Mouse (Mus musculus) cerebellum, adult 2 months (tissue): Measurements from ENCODE around the gene Tspan18.

ENCODE experiments used
- CTCF ChIP-seq: fragments of 200-500 bp; IDR thresholded peaks from 2 replicates; pipeline ENCODE4 v1.5.1; 2011; ENCODE audit warnings: low read depth, mild to moderate bottlenecking, control low read depth, low read length, moderate library complexity, borderline replicate concordance; ENCODE audit not compliant: insufficient read depth
- POLR2A ChIP-seq: fragments of 200-500 bp; IDR thresholded peaks from 2 replicates; pipeline ENCODE4 v1.6.1; 2011; ENCODE audit warnings: low read length, control low read depth, borderline replicate concordance; ENCODE audit not compliant: insufficient read depth

DNA sequence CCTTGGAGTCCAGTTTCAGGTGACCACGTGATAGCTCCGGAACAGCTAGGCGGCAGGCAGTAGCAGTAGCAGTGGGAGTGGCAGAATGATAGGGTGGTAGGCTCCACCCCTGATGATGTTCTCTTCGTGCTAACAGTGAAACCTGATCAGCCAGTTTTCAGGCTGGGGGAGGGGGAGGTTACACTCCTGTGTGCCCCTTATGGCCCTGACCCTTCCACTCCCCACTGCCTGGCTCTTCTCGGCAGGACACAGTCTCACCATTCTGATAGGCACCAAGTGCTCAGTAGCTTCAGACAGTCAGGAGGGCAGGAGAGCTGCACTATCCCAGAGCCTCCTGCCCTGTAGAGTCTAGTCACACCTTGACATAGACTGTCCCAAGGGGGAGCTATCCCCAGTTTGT is 27.1 kb upstream of the Tspan18 start:
- no peak for TF ChIP-seq CTCF
- no peak for TF ChIP-seq POLR2A
